Mouse (Mus musculus) brain, embryonic 14.5 days (tissue): ENCODE measurements around the gene Zbtb12.

Experiments
- CTCF ChIP-seq: fragments of 200-500 bp; IDR thresholded peaks from 2 replicates; pipeline ENCODE4 v1.5.1; 2012; ENCODE audit warnings: inconsistent platforms, mild to moderate bottlenecking, moderate library complexity, borderline replicate concordance; ENCODE audit not compliant: insufficient read depth, insufficient read length; ENCODE audit errors: extremely low read depth
- POLR2A ChIP-seq: fragments of 200-500 bp; IDR thresholded peaks from 2 replicates; pipeline ENCODE4 v1.6.1; 2012; ENCODE audit warnings: mild to moderate bottlenecking, inconsistent platforms, borderline replicate concordance; ENCODE audit not compliant: poor library complexity, insufficient read depth, insufficient read length, severe bottlenecking; ENCODE audit errors: extremely low read depth

DNA sequence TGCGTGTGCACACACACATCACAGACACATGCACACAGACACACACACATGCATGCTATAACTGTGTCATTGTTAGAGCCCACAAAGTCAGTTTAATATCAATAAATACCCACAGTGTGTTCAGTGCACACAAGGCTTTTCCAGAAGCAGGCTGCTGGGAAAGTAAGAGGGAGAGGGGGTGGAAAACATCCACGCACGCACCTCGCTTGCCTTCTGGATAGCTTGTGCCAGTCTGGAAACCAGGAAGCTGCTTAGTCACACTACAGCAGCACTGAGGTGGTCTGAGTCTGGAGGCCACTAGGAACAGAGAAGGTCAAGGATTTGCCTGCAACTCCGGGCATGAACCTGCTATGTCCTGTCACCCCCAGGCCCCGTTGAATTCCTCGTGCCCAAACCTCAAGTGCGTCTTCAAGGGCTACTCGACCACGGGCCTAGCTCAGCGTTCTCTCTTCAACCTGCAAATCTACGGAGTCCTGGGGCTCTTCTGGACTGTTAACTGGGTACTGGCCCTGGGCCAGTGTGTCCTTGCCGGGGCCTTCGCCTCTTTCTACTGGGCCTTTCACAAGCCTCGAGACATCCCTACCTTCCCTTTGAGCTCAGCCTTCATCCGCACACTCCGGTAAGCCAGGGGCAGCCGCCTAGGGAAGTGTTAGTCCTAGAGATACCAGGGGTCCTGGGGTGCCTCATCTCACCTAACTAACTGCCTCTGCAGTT is 48.2 kb downstream of the Zbtb12 start:
- no peak for TF ChIP-seq CTCF
- no peak for TF ChIP-seq POLR2A
